Mouse (Mus musculus) ovary, postnatal 36 days (tissue): ENCODE results near the gene Irf2bp2.
"Not testable (repeated sequence)": the region's sequence is repeated elsewhere in the genome, so short reads cannot be mapped to it uniquely, and the experiment has no call there.

Source experiments
- DNase-seq: peaks from one replicate; pipeline ENCODE4 v3.0.0; 2022; ENCODE audit warnings: low spot score, mixed read lengths

Irf2bp2 gene

DNA sequence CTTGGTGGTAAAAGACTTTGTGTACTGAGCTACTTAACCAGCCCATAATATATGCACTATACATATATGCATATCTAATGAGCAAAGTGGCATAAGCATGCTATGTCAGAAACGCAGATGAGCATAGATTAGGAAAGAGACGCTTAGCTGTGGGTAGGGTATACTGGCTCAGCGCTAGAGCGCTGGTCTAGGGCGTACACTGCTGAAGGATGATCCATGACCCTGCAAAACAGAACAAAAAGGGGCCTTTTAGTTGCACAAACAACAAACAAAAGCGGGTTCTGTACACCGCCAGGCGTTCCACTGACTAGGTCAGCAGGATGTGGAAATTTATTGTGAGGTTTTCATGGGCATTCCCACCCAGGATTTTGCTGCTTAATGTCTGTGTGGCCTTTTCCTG, 8.9 kb upstream of the Irf2bp2 start:
- no peak for DNase-seq

DNA sequence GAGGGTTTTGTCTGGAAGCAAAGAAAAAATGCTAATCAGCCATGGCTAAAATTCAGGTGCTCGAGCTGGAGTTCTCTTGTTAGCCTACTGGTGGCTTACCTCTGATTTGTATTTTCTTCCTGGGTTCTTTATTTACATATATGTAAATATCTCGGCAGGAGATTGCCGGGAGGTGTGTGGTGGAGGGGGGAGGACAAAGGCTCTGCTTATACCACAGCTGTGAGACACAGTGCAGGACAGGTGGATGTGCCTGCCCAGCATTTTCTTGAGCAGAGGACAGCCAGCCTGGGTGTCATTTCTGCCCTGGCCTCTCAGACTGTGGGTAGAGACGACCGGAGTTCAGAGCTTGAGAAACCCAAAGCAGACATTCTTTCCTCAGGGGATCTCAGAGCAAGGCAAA, 7.5 kb upstream of the Irf2bp2 start:
- no peak for DNase-seq

DNA sequence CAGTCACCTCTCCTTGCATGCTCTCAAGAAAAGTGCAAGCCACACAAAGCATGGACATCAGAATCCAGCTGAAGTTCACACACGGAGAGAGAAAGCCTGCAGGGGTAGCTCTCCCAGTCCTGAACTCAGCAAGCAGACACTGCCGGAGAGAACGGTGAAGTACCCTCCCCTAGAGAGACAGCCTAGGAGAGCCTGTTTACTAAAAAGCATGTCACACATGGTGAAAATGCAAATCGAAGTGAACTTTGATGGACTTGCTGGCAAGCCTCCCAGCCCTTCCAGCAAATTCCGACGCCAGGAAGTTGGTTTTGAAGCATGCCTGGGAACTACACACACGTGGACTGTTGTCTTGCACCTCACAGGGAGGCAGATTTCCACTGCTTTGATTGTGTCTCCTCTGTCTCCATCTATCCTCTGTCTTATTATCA, 7.0 kb upstream of the Irf2bp2 start:
- no peak for DNase-seq

DNA sequence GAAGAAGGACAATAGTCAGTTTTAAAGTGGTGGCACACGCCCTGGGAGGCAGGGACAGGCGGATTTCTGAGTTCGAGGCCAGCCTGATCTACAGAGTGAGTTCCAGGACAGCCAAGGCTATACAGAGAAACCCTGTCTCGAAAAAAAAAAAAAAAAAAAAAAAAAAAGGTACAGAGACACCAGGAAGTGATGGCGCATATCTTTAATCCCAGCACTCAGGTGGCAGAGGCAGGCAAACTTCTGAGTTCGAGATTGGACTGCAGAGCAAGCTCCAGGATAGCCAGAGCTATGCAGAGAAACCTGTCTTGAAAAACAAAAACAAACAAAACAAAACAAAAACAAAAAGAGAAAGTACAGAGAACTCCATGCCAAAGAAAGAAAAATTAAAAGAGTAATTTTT, 6.6 kb upstream of the Irf2bp2 start:
- not testable (repeated sequence) for DNase-seq

DNA sequence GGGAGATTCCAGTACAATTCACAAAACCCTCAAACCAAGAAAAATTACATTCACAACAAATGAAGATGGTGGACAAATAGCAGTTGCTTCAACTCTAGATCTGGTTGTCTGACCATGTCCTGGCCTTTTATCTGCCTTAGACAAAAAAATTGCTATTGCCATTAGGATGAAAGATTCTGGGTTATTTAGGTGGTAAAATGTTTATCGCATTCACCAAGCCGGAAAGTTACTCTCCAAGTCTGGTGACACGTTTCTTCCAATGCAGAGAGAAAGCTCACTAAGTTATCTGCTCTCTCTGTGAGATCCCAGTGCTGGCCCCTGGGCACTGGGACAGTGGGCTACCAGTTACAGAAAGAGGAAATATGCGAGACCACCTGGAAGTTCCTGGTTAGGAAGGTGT, 5.5 kb upstream of the Irf2bp2 start:
- no peak for DNase-seq

DNA sequence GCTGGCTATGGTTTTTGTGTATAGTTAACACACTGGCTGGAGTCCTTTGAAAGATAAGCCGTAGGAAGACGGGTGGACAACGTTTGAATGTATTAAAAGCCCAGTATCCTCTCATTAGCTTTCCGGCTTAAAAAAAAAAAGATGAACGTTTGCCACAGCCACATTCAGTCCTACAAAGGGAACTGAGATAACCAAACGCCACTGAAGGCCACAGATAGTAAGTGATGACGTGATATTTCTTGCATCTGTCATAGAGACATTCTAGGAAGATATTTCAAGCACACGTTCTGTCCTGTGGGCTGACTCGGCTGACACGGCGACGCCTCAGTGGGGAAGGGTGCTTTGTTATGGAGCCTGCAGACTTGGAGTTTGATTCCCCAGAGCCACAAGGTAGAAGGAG, 4.4 kb upstream of the Irf2bp2 start:
- no peak for DNase-seq

DNA sequence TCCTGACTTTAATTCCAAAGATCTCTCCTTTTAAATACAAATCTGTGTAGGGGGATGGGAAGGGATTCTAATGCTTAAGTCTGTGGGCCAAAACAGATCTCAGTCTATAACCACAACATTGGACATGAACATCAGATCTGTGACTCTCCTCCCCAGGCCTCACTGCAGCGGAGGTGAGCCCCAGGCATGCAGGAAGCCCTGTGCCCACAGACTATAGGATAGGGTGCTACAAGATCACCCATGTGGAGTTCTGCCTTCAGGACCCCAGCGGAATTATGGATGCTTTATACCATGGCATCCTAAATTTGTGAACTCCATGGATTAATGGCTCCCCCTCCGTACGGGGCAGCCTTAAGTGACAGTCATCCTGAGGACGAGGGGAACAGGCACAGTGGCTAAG, 2.9 kb upstream of the Irf2bp2 start:
- no peak for DNase-seq

DNA sequence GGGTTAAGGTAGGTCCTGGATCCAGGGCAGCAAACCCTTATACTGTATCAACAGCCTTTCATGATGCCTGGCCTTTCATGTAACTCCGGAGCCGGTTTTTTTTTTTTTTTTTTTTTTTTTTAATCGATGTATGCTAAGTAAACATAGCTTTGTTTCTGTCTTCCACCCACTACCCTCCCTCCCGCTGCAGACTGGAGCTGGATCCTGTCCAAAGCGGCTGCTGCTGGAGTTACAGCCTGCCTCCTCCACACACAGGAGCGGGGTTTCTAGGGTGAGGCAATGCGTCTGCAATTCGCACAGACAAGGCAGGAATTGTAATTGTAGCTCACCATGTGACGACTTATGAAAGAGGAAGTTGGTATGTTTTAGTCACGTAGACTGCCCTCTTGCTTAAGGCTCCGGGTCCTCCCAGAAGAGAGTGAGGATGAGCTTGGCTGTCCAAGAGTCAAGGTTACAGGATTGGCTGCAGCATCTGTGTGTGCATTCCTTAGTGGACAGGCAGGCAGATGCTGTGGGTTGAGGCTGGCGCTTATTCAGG, 2.4 kb upstream of the Irf2bp2 start:
- peak; percentile 84 for DNase-seq

DNA sequence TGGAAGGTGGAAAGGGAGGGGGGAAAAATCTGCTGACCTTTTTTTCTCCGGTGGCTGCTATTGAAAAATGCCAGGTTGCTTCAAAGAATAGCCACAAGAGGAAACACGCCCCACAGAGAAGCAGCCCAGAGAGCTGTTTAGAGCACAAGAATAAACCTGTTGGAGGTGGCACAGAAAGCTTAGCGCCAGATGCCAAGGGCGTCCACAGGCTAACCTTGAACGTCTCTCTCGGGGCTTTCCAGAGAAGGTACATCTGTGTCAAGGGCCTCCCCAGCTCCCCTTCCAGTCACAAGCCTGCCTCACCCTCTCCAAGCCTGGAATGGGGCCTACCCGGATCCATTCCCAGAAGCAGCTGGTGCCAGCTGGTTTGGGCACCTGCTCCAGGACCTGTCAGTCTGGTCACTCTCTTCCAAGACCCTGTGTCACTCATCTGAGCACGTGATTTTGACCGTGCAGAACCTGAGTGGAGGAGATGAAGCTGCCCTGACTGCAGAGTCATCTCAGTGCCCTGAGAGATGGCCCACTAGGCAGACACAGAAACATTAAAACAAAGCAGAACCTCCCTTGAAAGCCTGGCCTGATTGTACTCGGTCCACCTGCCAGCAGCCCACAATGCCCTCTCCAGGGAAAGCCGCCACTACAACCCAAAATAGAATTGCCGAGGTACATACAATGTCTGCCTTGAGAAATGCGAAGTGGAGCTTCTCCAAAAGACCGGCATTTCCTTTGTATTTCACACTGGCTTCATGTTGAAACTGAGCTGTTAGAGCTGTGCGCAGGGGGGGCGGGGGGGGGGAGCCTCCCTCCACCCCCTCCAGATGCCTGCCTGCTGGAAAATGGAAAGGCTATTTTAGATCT, 1.6 kb upstream of the Irf2bp2 start:
- DNase-seq, result peak; percentile 65

DNA sequence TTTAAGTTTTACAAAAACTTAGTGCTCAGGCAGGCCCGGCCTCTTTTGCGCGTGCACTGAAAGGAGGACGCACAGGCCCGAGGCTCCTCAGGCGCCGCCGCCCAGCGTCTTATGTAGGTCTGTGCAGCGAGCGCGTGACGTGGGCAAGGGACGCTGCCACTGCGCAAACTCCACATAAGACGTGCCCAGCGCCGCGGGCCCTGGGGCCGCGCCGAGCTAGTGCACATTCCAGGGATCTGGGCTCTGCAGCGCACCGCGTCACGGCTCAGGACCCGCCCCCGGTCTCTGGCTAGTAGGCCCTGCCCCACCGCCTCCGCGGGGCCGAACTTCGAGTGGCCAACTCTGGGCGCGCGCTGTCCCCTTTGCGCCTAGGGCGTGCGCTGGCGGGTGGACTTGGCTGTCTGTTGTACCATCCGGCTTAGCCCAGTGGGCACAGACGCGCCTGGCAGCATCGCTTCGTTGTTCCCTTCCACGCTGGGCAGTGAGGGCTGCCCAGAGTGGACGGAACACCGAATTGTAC, 755 bp upstream of the Irf2bp2 start:
- peak; percentile 99 for DNase-seq

DNA sequence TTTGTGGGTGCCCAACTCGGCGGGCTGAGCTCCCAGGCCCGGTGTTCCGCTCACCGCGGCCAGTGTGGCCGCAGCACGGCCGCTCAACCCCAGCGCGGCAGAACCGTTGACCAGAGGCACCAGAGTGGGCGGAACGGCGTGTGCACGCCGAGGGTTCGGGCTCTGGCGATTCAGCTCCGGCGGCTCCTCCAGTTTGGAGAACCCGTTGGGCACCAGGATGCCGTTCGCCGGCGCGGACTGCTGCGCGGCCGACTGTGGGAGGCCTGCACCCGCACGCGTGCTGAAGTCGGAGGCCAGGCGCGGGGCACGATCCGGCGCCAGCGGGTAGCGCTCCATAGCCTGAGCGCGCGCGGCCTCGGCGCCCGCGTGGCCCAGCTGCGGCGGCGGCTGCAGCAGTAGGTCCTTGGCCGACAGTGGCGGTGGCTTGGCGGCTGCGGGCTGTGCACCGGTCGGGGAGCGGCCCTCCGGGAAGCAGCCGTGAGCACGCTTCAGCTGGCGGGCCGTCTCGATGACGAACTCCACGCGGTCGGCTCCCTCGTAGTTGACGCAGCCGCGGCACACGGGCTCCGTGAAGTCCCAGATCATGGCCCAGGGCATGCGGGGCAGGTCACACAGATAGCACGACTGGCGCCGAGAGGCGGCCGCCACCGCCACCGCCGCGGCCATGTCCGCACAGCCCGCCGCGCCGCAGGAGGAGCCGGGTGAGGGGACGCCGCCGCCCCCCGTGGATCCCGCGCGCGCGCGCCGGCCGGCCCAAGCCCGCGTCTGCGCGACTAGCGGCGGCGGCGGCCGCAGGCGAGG, 815 bp downstream of the Irf2bp2 start:
- no peak for DNase-seq

DNA sequence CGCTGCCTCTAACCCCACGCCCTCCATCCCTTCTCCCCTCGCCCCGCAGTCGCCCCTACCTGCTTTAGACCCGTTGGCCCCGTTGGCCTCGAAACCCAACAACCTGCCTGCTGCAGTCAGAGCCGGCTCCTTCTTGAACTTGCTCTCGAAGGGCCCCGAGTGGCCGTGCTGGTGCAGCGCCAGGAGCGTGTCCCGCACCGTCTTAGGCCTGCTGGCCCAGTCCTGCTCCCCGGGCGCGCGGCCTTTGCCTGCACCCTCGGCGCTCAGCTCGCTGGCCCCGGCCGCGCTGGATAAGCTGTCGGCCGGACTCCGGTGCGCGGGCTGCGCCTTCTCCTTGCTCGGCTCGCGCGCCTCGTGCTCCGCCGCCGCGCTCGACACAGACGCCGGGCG, 1.4 kb downstream of the Irf2bp2 start:
- no peak for DNase-seq

DNA sequence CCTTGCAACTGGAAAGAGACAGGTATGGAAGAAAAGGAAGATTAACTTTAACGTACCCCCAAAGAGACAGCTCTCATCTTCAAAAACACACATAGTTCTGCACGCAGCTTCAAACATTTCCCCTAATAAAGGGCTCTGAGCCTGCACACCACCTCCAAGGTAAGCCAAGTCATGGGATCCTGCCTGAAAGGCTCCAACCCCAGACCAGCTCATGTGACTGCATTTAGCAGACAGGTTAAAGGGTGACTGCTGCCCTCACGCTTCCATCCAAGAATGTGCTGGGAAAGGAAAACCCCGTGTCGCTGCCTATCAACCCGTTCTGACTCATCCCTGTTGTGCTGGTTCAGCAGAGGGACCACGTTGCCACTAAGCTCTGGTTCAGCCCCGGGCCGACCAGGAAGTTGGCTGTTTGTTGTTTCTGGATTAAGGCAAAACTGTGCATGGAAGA, 1.9 kb downstream of the Irf2bp2 start:
- no peak for DNase-seq

DNA sequence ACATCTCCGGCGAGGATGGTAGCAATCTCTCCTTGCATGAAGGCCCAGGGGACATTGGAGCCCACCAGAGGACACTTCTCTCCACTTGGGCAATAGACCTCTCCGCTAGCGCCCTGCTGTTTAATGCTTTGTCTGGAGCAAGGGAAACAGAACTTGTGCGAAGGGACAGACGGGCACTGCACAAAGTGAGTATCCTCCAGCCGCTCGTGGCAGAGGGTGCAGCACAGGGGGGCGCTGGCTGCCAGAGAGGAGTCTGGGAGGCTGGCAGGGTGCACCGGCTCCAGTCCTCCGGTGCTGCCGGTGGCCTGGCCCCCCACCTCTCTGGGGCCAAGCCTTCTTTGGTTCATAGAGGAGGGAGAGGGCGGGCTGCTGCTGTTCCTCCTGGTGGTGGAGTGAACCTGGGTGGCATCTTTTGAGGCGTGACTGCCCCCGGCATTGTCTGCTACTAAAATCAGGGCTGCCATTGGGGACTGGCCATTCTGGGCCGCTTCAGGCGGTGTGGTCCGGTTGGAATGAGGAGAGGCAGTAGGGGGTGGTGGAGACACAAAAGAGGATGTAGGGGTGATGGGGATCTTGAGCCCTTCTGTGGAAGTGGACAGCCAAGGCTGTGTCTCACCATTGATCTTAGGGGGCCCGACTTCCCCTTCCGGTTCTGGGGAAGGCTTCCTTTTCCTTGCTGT, 2.5 kb downstream of the Irf2bp2 start:
- peak; percentile 65 for DNase-seq

DNA sequence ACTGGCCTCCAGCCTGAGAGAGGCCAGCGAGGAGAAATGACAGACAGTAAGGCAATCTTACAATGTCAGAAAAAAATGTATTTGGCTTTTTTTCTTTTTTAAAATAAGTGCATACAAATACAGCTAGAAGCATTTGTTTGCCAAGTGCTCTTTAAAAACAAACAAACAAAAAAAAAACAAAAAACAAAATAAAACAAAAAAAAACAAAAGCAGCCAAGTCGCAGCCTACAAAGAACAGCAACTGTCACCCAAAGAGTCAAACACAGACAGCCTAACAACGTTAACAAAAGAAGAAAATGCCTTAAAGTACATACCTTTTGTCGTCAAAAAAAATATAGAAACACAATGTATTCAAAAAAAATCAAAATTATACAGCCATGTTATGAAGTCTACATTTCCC, 3.2 kb downstream of the Irf2bp2 start:
- no peak for DNase-seq

DNA sequence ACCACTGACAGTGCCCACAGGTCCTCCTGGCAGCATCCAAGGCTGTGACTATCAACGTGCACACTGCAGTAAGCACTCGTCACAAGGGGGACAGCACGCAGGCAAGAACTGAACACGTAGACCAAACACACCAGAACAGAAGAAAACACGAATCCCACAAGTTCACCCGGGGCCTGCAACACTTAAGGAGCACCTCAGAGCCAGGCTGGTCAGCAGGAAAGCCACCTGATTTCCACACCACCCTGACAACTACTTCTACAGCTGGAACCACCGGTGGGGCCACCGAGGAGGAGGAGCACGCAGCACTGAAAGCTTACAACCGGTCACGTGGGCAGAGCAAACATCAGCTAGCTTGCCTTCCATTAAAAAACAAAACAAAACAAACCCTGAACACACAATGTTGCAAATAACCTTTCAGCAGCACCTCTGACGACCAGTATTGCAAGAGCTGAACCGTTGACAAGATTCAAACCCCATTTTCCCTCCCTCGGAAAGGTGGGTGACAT, 3.7 kb downstream of the Irf2bp2 start:
- no peak for DNase-seq

DNA sequence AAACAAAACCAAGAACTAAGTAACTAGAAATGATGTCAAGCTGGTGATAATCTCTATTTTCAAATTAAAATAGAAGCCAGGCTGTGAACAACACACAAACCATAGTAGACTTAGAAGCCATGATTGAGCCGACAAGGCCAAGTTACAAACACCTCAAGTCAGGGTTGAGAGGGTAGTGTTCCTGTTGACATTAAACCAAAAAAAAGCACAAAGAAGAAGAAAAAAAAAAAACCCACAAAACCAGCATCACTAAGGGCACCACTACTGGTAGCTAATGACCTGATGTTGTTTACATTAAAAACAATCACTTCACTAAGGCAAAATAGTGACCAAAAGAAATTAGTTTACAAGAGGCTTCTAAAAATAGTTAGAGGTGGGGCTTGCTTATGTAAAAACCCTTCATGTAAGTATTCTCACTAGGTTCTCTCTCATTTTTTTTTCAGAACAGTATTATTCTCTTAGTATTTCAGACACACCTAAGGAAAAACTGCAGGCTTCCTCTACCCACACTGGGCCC, 4.2 kb downstream of the Irf2bp2 start:
- no peak for DNase-seq

DNA sequence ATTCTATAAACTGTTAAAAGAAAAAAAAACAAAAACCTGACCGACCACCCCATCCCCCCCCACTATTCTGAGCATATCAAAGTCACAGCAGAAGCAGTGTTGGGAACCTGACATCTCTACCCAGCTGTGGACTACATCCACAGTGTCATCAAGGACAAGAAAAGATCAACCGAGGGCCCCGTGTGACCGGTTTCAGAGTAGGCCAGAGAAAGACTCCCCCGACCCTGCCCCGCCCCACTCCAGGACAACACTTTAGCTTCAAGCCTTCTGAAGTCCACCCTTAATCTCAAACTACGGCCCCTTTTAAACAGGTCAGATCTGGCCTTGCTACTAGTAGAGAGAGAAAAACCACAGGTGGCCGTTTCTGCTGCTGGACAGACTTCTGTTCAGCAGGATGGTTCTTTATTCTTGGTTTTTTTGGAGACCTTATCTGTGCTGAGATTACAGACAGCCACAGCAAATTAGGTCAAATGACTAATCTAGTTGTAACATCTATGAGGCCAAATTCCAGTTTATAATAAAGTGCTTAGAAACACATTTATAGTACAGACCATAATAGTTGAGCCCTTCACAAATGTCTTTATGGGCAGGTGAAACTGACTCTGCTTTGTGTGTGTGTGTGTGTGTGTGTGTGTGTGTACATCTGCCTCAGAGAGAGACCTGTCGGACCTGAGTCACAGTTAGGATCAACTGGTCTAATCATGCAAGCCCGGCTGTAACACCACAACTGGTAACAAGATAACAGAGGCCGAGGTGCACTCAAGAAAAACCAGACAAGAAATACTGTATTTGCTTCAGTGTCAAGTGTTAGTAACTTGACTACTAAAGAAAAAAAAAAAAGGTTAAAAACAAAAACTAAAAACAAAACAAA, 4.9 kb downstream of the Irf2bp2 start:
- no peak for DNase-seq

DNA sequence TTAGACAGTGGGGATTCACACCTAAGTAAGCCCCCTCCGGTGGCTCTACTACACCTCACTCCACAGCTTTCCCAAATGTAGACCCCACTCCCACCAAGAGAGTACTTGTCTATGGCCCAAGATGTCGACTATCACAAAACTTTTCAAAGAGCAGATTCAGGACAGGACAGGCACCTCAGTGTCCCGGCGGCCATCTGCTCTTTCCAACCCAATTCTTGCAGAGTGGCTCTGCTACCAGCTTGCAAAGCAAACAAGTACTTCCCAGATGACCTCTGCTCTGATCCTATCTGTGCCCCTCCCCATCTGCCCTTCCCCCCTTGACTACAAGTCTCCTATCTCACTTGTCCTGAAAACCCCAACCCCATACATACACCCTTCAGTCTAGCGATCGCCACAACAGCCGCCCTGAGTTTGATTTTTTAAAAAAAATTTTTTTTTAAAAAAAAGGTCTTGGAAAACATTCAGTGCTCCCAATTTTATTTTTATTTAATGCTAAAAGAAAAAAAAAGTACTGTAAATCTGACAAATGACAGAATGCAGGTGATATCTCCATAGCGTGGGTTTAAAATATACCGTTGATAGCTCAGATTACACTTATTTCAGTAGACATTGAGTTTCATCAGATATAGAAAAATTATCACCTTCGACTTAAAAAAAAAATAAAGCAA, 5.8 kb downstream of the Irf2bp2 start:
- DNase-seq, result no peak
